Mouse (Mus musculus) embryonic fibroblast, embryonic 13.5 days (primary cell): ENCODE results near the gene Tnik.

ENCODE experiments used
- CTCF ChIP-seq: IDR thresholded peaks from 2 replicates; pipeline ENCODE4 v1.5.1; 2011; ENCODE audit warnings: mild to moderate bottlenecking, control low read depth, low read length, moderate library complexity, borderline replicate concordance; ENCODE audit not compliant: insufficient read depth
- POLR2A ChIP-seq: IDR thresholded peaks from 2 replicates; pipeline ENCODE4 v1.6.1; 2011; ENCODE audit warnings: low read depth, mild to moderate bottlenecking, control low read depth, low read length, moderate library complexity

DNA sequence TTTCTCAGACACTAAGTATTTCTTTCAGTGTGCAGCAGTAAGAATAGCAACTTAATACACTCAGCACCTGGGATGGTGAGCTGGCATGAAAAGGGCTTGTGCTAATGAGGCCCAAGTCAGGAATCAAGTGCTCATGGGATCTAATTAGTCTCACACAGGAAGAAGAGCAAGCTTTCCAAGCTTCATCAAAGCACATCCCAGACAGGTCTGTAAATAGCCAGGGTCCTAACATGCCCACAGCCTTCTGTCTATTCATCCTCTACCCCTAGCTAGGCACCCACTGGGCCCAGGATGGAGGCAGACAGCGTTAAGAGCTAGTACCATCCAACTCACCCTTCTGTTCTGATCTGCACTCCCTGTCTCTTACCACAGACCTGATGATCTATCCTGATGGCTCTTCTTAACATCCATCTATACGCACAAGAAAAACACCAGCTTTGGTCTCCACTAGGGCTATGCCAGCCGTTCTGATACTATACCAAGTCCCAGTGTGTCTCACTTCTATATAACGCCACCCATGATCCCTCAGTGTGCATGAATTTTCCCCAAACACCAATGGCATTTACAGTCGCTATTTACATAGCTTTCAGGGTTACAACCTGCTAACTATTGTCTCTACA is 354.1 kb downstream of the Tnik start:
- TF ChIP-seq CTCF (no peak), POLR2A (no peak)
